Mouse (Mus musculus) heart, postnatal 0 days (tissue): Measurements from ENCODE around the gene Nt5dc2.

ENCODE experiments used
- CTCF ChIP-seq: IDR thresholded peaks from 2 replicates; pipeline ENCODE4 v1.5.1; 2016; ENCODE audit warnings: antibody characterized with exemption, control low read depth, low read depth
- EP300 ChIP-seq: IDR thresholded peaks from 2 replicates; pipeline ENCODE4 v1.6.1; 2016; ENCODE audit warnings: antibody characterized with exemption, low read depth

DNA sequence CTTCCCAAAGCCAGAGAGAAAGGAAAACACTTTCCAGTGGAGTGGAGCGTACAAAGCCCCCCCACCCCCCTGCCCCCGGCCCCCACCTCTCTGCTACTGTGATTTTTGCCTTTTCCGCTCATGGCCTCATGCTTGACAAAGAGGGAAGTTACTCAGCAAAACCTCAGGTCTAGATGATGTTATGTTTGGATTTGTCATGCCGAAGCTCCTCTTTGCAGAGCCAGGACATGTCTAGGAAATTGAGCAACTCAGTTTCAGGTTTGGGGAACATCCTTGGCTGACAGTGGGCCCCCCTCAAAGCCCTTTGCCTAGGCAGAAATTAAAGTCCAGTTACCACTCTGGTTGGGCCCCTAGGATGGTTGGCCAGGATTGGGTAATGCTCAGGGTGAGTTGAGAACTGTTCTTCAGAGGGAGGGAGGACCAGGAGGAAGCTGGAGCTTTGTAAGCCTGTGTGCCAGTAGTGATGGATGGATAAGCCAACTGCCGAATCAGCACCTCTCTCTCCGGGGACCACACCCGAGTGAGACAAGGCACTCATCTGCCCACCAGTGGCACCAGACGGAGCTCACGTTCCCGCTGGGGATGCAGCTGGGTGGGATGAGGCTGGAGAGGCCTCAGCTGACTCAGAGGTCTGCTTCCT, 35.3 kb downstream of the Nt5dc2 start:
- TF ChIP-seq CTCF (no peak), EP300 (no peak)
